Mouse (Mus musculus): Measurements from ENCODE around the gene Dpep2nb. TPM values are rescaled to one million over a fixed set of nuclear protein-coding genes. Genes with fewer than 3 reads are reported as not detected.

Dpep2nb gene
- total and polyA plus RNA-seq, 3 experiments, result not detected

GRCm38 (mm10) chr8:106047854-106048630, 42.3 kb upstream of the Dpep2nb start:
- DNase-seq (ENCODE audit: extremely low read depth), result no peak
- peak overlapping the region in 1 of 3 experiments; percentile 23 for H3K4me3 ChIP-seq (replicated peaks in 1 of 3; ENCODE audit: low read depth in 2 of 3, low read length in 2 of 3, poor library complexity in 1 of 3)
- H3K79me2 ChIP-seq (replicated peaks; ENCODE audit: control insufficient read depth, extremely low read depth, insufficient read depth, poor library complexity, severe bottlenecking), result peaks cover 28% of the 10 kb centered on the region
- in situ Hi-C loops (cut with MboI; ENCODE audit: low pct_ligation_motif_present, low pct_unique_long_range_greater_than_20kb, low sequenced_read_pairs) (loop anchor here (25.0 kb wide), 1 partner anchor 336 kb away; the partner anchor contains the start of genes 4933405L10Rik, Acd, Enkd1 and Pard6a), dilution Hi-C loops (cut with MboI; ENCODE audit: extremely low pct_ligation_motif_present, extremely low pct_unique_long_range_greater_than_20kb, low sequenced_read_pairs) (no loop called here)
- no peak for TF ChIP-seq ZNF384 (IDR thresholded peaks at IDR 0.05; ENCODE audit: low read depth, low read length)
- no peak for TF ChIP-seq CHD2 (IDR thresholded peaks at IDR 0.05; ENCODE audit: low read length)
- no peak for TF ChIP-seq POLR2A (IDR thresholded peaks at IDR 0.05; ENCODE audit: low read depth, low read length)
- TF ChIP-seq ETS1 (conservative IDR thresholded peaks at IDR 0.05; ENCODE audit: low read depth, low read length), result no peak
- no peak for TF ChIP-seq NELFE (IDR thresholded peaks at IDR 0.05; ENCODE audit: low read depth, low read length)
- TF ChIP-seq POLR2AphosphoS2 (IDR thresholded peaks at IDR 0.05; ENCODE audit: low read depth, low read length), result no peak
- TF ChIP-seq NRF1 (IDR thresholded peaks at IDR 0.05; ENCODE audit: low read depth, low read length), result no peak
- no peak for TF ChIP-seq TCF12 (IDR thresholded peaks at IDR 0.05; ENCODE audit: low read depth, low read length)
- no peak for TF ChIP-seq SIN3A (IDR thresholded peaks at IDR 0.05; ENCODE audit: low read length)
- no peak for TF ChIP-seq IRF4 (IDR thresholded peaks at IDR 0.05; ENCODE audit: low read depth, low read length)
- H3K4me1 ChIP-seq (ENCODE audit: control insufficient read depth in 1 of 2, insufficient read depth in 2 of 2), result peaks cover 22 to 70% of the 10 kb centered on the region in 2 experiments
- peak overlapping the region; percentile 48; the same call in 1 of the 2 replicates for H3K27ac ChIP-seq (ENCODE audit: insufficient read depth, low read depth)
- peaks cover 31 to 78% of the 10 kb centered on the region in 2 experiments for H3K36me3 ChIP-seq (replicated peaks in 1 of 2; ENCODE audit: control insufficient read depth in 1 of 2, insufficient read depth in 1 of 2, low read length in 1 of 2)
- H3K4me2 ChIP-seq (ENCODE audit: insufficient read depth, low read depth, poor library complexity, severe bottlenecking), result no peak overlapping the region
- no peak overlapping the region for H3K9ac ChIP-seq (ENCODE audit: insufficient read depth, low read depth)
- H3K27me3 ChIP-seq (replicated peaks), result no peaks in the 10 kb centered on the region
- no peaks in the 10 kb centered on the region for H3K9me3 ChIP-seq (replicated peaks; ENCODE audit: low read length)

- Histone ChIP-seq H3K79me2 (replicated peaks; ENCODE audit: control insufficient read depth, extremely low read depth, insufficient read depth, poor library complexity, severe bottlenecking) (peaks cover 26% of the 10 kb centered on the region), H3K9me3 (replicated peaks; ENCODE audit: low read length) (no peaks in the 10 kb centered on the region), H3K9ac (ENCODE audit: insufficient read depth, low read depth) (no peak overlapping the region), H3K27me3 (replicated peaks) (no peaks in the 10 kb centered on the region), H3K4me3 (replicated peaks in 1 of 3; ENCODE audit: low read depth in 2 of 3, low read length in 2 of 3, poor library complexity in 1 of 3) (peak overlapping the region in 1 of 3 experiments; percentile 23), H3K4me2 (ENCODE audit: insufficient read depth, low read depth, poor library complexity, severe bottlenecking) (no peak overlapping the region), H3K36me3 (replicated peaks in 1 of 2; ENCODE audit: control insufficient read depth in 1 of 2, insufficient read depth in 1 of 2, low read length in 1 of 2) (peaks cover 33 to 84% of the 10 kb centered on the region in 2 experiments), H3K4me1 (ENCODE audit: control insufficient read depth in 1 of 2, insufficient read depth in 2 of 2) (peaks cover 22 to 76% of the 10 kb centered on the region in 2 experiments), H3K27ac (ENCODE audit: insufficient read depth, low read depth) (peak overlapping the region; percentile 40)
- in situ Hi-C loops (cut with MboI; ENCODE audit: low pct_ligation_motif_present, low pct_unique_long_range_greater_than_20kb, low sequenced_read_pairs) (loop anchor here (25.0 kb wide), 1 partner anchor 335 kb away; the partner anchor contains the start of genes 4933405L10Rik, Acd, Enkd1 and Pard6a), dilution Hi-C loops (cut with MboI; ENCODE audit: extremely low pct_ligation_motif_present, extremely low pct_unique_long_range_greater_than_20kb, low sequenced_read_pairs) (no loop called here)
- DNase-seq (ENCODE audit: extremely low read depth), result no peak
- TF ChIP-seq MAX (IDR thresholded peaks at IDR 0.05; ENCODE audit: low read length) (no peak), MAZ (IDR thresholded peaks at IDR 0.05; ENCODE audit: low read depth, low read length) (no peak), BHLHE40 (IDR thresholded peaks at IDR 0.05; ENCODE audit: low read depth, low read length) (no peak), NRF1 (IDR thresholded peaks at IDR 0.05; ENCODE audit: low read depth, low read length) (peak; percentile 56), TCF12 (IDR thresholded peaks at IDR 0.05; ENCODE audit: low read depth, low read length) (no peak), USF1 (IDR thresholded peaks at IDR 0.05; ENCODE audit: low read depth, low read length) (no peak)
These were observed 41.2 kb upstream of the Dpep2nb start for GRCm38 (mm10) chr8:106046872-106047559.
